Mouse (Mus musculus): ENCODE measurements around the gene Sorbs1. TPM values are rescaled to one million over a fixed set of nuclear protein-coding genes. Genes with fewer than 3 reads are reported as not detected.

Sorbs1 gene
- total RNA-seq, 2 experiments from 2014 or later = 355 to 547 TPM

GRCm38 (mm10) chr19:40322226-40322625, 191.4 kb downstream of the Sorbs1 start:
- DNase-seq = no peak
- intact Hi-C loops (cut with DNase I) = no loop called here

GRCm38 (mm10) chr19:40319199-40319598, 194.4 kb downstream of the Sorbs1 start:
- no peak for DNase-seq
- intact Hi-C loops (cut with DNase I) = no loop called here

GRCm38 (mm10) chr19:40318511-40318910, 195.1 kb downstream of the Sorbs1 start:
- intact Hi-C loops (cut with DNase I) = no loop called here
- no peak for DNase-seq

- intact Hi-C loops (cut with DNase I) = no loop called here
These were observed 196.6 kb downstream of the Sorbs1 start for GRCm38 (mm10) chr19:40317001-40317400.

GRCm38 (mm10) chr19:40314252-40314651, 199.3 kb downstream of the Sorbs1 start:
- intact Hi-C loops (cut with DNase I) = no loop called here
- no peak for DNase-seq

More at GRCm38 (mm10) chr19:40317001-40317400, 196.6 kb downstream of the Sorbs1 start:
- DNase-seq = no peak

GRCm38 (mm10) chr19:40311631-40312030, 201.9 kb downstream of the Sorbs1 start:
- DNase-seq = no peak
- intact Hi-C loops (cut with DNase I) = no loop called here

GRCm38 (mm10) chr19:40310410-40311130, 203.0 kb downstream of the Sorbs1 start:
- intact Hi-C loops (cut with DNase I) = no loop called here
- no peak for DNase-seq

- DNase-seq = no peak
- intact Hi-C loops (cut with DNase I) = loop anchor here (5.0 to 10.0 kb wide), 2 partner anchors 58 to 1335 kb away; no protein-coding TSS in a partner anchor
These were observed 203.7 kb downstream of the Sorbs1 start for GRCm38 (mm10) chr19:40309911-40310310.

- peak; percentile 60 for DNase-seq
- intact Hi-C loops (cut with DNase I) = loop anchor here (5.0 to 10.0 kb wide), 2 partner anchors 55 to 1333 kb away; no protein-coding TSS in a partner anchor
These were observed 206.0 kb downstream of the Sorbs1 start for GRCm38 (mm10) chr19:40307550-40307949.

- intact Hi-C loops (cut with DNase I) = loop anchor here (5.0 to 10.0 kb wide), 2 partner anchors 54 to 1332 kb away; no protein-coding TSS in a partner anchor
- DNase-seq = no peak
These were observed 206.9 kb downstream of the Sorbs1 start for GRCm38 (mm10) chr19:40306631-40307030.

- intact Hi-C loops (cut with DNase I) = loop anchor here (5.0 to 10.0 kb wide), 2 partner anchors 53 to 1331 kb away; no protein-coding TSS in a partner anchor
- no peak for DNase-seq
These were observed 208.1 kb downstream of the Sorbs1 start for GRCm38 (mm10) chr19:40305456-40305855.

- intact Hi-C loops (cut with DNase I) = loop anchor here (10.0 kb wide), 1 partner anchor 1328 kb away; no protein-coding TSS in a partner anchor
- DNase-seq = peak; percentile 77 to 83
These were observed 210.7 kb downstream of the Sorbs1 start for GRCm38 (mm10) chr19:40302916-40303315.

- no peak for DNase-seq
These were observed 211.1 kb downstream of the Sorbs1 start for GRCm38 (mm10) chr19:40302477-40302876.

GRCm38 (mm10) chr19:40299983-40300759, 213.4 kb downstream of the Sorbs1 start:
- intact Hi-C loops (cut with DNase I) = loop anchor here (10.0 kb wide), 1 partner anchor 1325 kb away; no protein-coding TSS in a partner anchor
- DNase-seq = no peak

More at GRCm38 (mm10) chr19:40302477-40302876, 211.1 kb downstream of the Sorbs1 start:
- intact Hi-C loops (cut with DNase I) = loop anchor here (10.0 kb wide), 1 partner anchor 1328 kb away; no protein-coding TSS in a partner anchor

GRCm38 (mm10) chr19:40299182-40299581, 214.4 kb downstream of the Sorbs1 start:
- intact Hi-C loops (cut with DNase I) = no loop called here
- no peak for DNase-seq

- no peak for DNase-seq
- intact Hi-C loops (cut with DNase I) = no loop called here
These were observed 215.0 kb downstream of the Sorbs1 start for GRCm38 (mm10) chr19:40298574-40298973.

GRCm38 (mm10) chr19:40297798-40298144, 215.8 kb downstream of the Sorbs1 start:
- intact Hi-C loops (cut with DNase I) = no loop called here
- DNase-seq = no peak

- peak in 1 of 2 experiments; percentile 40 for DNase-seq
- intact Hi-C loops (cut with DNase I) = no loop called here
These were observed 216.3 kb downstream of the Sorbs1 start for GRCm38 (mm10) chr19:40297078-40297797.

GRCm38 (mm10) chr19:40294231-40294630, 219.3 kb downstream of the Sorbs1 start:
- DNase-seq = no peak
- intact Hi-C loops (cut with DNase I) = no loop called here

GRCm38 (mm10) chr19:40293791-40294190, 219.8 kb downstream of the Sorbs1 start:
- intact Hi-C loops (cut with DNase I) = no loop called here
- DNase-seq = no peak
